Mouse (Mus musculus): Measurements from ENCODE around the gene 4930432K21Rik. TPM values are rescaled to one million over a fixed set of nuclear protein-coding genes. Genes with fewer than 3 reads are reported as not detected.
A peak's percentile ranks its signal among the peaks of the same experiment; 100 is the strongest.

Gene 4930432K21Rik
- polyA plus RNA-seq (2015; fragmentation: Nextera tagmentation; extraction: Ambion mirVana) = 1.6 and 2.0 TPM in 2 replicates

DNA sequence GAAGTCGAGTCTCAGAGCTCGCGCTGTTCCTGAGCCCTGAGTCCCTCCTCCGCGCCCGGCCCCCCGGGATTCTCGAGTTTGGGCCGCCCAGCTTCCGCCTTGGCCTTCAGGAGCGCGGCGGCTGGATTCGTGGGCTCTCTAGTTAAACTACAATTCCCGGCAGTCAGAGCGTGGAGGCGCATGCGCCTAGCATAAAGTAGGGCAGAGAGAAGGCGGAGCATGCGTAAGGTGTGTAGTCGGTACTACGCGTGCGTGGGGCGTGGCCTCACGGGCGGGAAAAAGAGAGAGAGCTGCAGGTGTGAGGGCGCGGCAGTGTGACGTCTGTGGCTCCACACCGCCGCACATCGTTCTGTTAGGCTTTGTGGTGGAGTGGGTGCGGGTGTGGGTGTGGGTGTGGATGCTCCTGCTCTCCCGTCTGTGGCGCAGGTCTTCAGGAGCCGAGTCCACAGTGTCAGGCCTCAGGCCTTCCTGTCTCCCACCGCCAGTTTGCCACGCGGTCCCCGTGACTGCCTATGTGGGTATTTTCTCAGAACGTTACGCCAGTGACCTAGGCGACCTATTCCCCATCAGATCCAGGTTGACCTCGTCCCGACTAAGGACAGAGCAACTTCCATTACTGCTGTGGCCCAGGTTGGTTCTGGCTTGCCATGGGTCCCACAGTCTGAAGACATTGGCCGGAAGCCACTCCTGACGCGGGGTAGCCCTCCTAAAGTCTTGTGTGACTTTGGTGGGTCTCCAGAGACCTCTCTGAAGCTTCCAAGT, at the start of gene 4930432K21Rik, which contains the start of gene Cc2d1a:
Gene 4930432K21Rik, plus strand, starts transcription at position 257 of the 762 bp plus-strand sequence.
Gene Cc2d1a, minus strand, starts transcription at position 168 of the 762 bp plus-strand sequence.
- Histone ChIP-seq H3K4me3 (peak within 1 kb of the TSS; percentile 73), H3K27ac (no peak within 1 kb of the TSS), H3K4me1 (peaks cover 26% of the 10 kb centered on the region), H3K27me3 (no peaks in the 10 kb centered on the region), H3K36me3 (peaks cover 37% of the 10 kb centered on the region), H3K9me3 (no peaks in the 10 kb centered on the region), H3K4me2 (replicated peaks) (peak within 1 kb of the TSS; percentile 95), H3K9ac (peak within 1 kb of the TSS; percentile 90)
- peak; percentile 91 for ATAC-seq (ENCODE audit: low FRiP score, low read depth)
- 17% methylated on average over 49 of the region's 49 CpGs for WGBS

DNA sequence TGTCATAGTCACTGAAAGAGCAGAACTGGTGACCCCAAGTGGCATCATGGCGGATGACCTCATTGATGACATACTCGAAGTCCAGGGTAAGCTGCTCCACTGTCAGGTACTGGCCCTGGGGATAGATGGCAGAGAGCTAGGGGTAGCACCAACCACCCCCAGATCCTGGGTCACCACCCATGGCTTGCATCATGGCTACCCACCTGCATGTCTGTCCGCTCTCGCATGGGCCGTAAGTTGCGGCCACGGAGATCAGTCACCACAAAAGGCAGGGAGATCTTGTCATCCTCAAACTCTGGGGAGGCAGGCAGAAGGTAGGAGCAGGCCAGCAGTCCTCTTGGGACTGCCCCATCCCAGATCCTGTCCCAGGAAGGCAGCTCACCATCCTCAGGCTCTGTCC, 49.4 kb upstream of the 4930432K21Rik start:
- H3K27me3 ChIP-seq = no peaks in the 10 kb centered on the region
- no peak overlapping the region for H3K4me2 ChIP-seq (replicated peaks)
- no peak overlapping the region for H3K27ac ChIP-seq
- H3K9ac ChIP-seq = no peak overlapping the region
- H3K9me3 ChIP-seq = no peaks in the 10 kb centered on the region
- ATAC-seq (ENCODE audit: low FRiP score, low read depth) = no peak
- 94% methylated on average over 7 of the region's 7 CpGs for WGBS
- H3K36me3 ChIP-seq = peaks cover 85% of the 10 kb centered on the region
- no peak overlapping the region for H3K4me3 ChIP-seq
- peaks cover 19% of the 10 kb centered on the region for H3K4me1 ChIP-seq

- peaks cover 52% of the 10 kb centered on the region for H3K36me3 ChIP-seq
Observed at GRCm38 (mm10) chr8:84101476-84102270, 46.2 kb upstream of the 4930432K21Rik start.

GRCm38 (mm10) chr8:84103601-84104000, 44.2 kb upstream of the 4930432K21Rik start:
- ATAC-seq (ENCODE audit: low FRiP score, low read depth) = no peak
- peaks cover 33% of the 10 kb centered on the region for H3K36me3 ChIP-seq
- no peak overlapping the region for H3K27ac ChIP-seq
- H3K27me3 ChIP-seq = no peaks in the 10 kb centered on the region
- peak overlapping the region; percentile 80 for H3K4me2 ChIP-seq (replicated peaks)
- peaks cover 32% of the 10 kb centered on the region for H3K4me1 ChIP-seq
- peak overlapping the region; percentile 75 for H3K9ac ChIP-seq
- WGBS = 46% methylated on average over 3 of the region's 3 CpGs
- peak overlapping the region; percentile 61 for H3K4me3 ChIP-seq
- H3K9me3 ChIP-seq = no peaks in the 10 kb centered on the region

More at GRCm38 (mm10) chr8:84101476-84102270, 46.2 kb upstream of the 4930432K21Rik start:
- no peak overlapping the region for H3K4me3 ChIP-seq
- no peak overlapping the region for H3K4me2 ChIP-seq (replicated peaks)
- no peaks in the 10 kb centered on the region for H3K9me3 ChIP-seq
- H3K27me3 ChIP-seq = no peaks in the 10 kb centered on the region
- 93% methylated on average over 25 of the region's 25 CpGs for WGBS
- no peak overlapping the region for H3K9ac ChIP-seq
- ATAC-seq (ENCODE audit: low FRiP score, low read depth) = no peak
- H3K27ac ChIP-seq = no peak overlapping the region
- H3K4me1 ChIP-seq = peaks cover 32% of the 10 kb centered on the region

- H3K27me3 ChIP-seq = no peaks in the 10 kb centered on the region
- peak overlapping the region; percentile 75 for H3K9ac ChIP-seq
- 0% methylated on average over 18 of the region's 29 CpGs for WGBS
- ATAC-seq (ENCODE audit: low FRiP score, low read depth) = peak; percentile 78
- H3K36me3 ChIP-seq = peaks cover 27% of the 10 kb centered on the region
- H3K4me2 ChIP-seq (replicated peaks) = peak overlapping the region; percentile 80
- no peaks in the 10 kb centered on the region for H3K9me3 ChIP-seq
- H3K4me3 ChIP-seq = peak overlapping the region; percentile 61
- peaks cover 32% of the 10 kb centered on the region for H3K4me1 ChIP-seq
- peak overlapping the region; percentile 80; the same call in 1 of the 2 replicates for H3K27ac ChIP-seq
Observed at GRCm38 (mm10) chr8:84104221-84104620, 43.6 kb upstream of the 4930432K21Rik start.

DNA sequence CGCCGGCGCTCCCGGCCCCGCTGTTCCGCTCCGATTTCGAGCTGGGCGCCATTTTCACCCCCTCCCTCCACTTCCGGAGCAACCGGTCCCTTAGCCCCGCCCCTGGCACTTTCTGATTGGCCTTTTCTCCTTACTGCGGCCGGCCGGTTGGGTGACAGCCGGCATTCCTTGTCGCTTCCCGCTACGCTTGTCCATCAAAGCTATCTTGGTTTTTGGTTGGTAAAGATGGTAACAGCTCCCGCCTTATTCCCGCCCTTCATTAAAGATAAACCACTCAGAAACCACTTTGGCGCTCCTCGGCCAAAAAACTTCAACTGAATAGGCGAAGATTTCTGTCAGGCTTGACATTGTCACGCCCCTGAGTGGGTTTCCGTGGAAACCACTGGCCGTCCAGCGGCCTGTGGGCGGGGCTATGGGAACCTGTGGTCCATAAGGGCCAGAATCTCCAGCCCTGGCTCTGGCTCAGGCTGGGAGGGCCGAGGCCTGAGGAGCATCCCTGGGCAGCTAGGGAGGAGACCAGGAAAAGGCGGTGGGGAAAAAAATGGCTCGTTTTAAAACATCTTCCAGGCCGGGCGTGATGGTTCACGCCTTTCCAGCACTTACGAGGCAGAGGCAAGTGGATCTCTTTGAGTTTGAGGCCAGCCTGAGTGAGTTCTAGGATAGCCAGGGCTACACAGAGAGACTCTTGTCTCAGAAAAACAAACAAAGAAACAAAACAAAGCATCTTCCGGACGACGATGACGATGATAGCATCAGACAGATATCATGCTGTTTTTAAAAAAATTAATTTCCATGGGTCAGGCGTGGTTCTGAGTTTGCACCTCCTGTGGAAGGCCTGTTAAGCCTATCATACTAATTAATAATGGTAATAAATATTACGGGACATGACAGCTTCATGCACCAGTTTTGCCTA, 42.9 kb upstream of the 4930432K21Rik start, which contains the start of gene Dcaf15:
Gene Dcaf15, minus strand, starts transcription at position 72 of the 913 bp plus-strand sequence.
- H3K9me3 ChIP-seq = no peaks in the 10 kb centered on the region
- peaks cover 19% of the 10 kb centered on the region for H3K36me3 ChIP-seq
- H3K9ac ChIP-seq = peak within 1 kb of the TSS; percentile 75
- peaks cover 32% of the 10 kb centered on the region for H3K4me1 ChIP-seq
- peak within 1 kb of the TSS; percentile 80; the same call in 1 of the 2 replicates for H3K27ac ChIP-seq
- peak; percentile 97 for ATAC-seq (ENCODE audit: low FRiP score, low read depth)
- peak within 1 kb of the TSS; percentile 80 for H3K4me2 ChIP-seq (replicated peaks)
- H3K4me3 ChIP-seq = peak within 1 kb of the TSS; percentile 61
- WGBS = 7% methylated on average over 41 of the region's 42 CpGs
- no peaks in the 10 kb centered on the region for H3K27me3 ChIP-seq

DNA sequence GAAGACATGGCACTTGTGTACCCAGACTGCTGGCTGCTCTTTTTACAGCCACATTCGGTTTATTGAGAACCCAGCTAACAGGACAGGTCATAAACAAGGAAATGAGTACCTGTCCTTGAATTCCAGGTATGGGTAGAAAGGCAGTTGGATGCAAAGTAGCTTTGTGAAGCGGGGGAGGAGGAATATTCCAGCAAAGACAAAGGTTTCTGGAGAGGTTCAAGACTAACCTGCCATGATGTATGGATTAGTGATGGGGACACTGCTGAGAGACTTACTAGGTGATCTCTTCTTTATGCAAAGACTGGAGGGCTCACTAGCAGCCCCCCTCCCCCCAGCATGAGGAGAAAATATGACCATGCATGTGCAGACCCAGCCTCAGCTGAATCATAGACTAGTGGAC, 42.1 kb upstream of the 4930432K21Rik start:
- Histone ChIP-seq H3K9me3 (no peaks in the 10 kb centered on the region), H3K4me2 (replicated peaks) (no peak overlapping the region), H3K36me3 (peaks cover 18% of the 10 kb centered on the region), H3K4me1 (peaks cover 32% of the 10 kb centered on the region), H3K27me3 (no peaks in the 10 kb centered on the region), H3K27ac (no peak overlapping the region), H3K9ac (no peak overlapping the region), H3K4me3 (no peak overlapping the region)
- 66% methylated on average over 2 of the region's 2 CpGs for WGBS
- no peak for ATAC-seq (ENCODE audit: low FRiP score, low read depth)

DNA sequence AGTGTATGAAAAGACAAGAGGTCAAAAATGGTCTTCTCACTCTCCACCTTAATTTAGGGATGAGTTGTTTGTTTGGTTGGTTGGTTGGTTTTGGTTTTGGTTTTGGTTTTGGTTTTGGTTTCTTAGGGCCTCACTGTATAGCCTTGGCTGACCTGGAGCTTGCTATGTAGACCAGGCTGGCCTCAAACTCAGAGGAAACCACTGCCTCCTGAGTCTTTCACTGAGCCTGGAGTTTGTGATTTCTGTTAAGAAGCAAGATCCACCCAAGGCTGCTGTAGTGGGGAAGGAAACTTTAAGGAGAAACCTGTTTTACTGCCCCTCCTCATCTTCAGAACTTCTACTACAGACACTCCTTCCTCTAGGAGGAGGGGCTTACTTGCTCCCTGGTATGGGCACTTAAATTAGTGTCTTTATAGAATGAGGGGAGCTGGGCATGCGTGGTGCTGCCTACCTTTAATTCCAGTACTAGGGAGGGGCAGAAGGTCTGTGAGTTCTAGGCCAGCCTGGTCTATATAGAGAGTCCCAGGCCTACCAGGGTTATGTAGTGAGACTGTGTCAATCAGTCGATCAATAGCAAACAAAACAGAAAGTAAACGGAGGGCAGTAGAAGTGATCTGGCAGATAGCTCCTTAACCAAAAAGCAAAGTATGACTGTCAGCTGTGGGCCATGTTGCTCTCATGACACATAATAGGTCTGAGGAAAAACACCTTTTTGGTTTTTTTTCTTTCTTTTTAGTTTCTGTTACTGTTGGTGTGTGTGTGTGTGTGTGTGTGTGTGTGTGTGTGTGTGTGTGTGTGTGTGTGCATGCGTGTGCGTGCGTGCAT, 41.4 kb upstream of the 4930432K21Rik start:
- H3K27me3 ChIP-seq = no peaks in the 10 kb centered on the region
- peaks cover 12% of the 10 kb centered on the region for H3K36me3 ChIP-seq
- ATAC-seq (ENCODE audit: low FRiP score, low read depth) = no peak
- WGBS = 94% methylated on average over 5 of the region's 6 CpGs
- H3K4me3 ChIP-seq = no peak overlapping the region
- no peak overlapping the region for H3K4me2 ChIP-seq (replicated peaks)
- H3K9ac ChIP-seq = no peak overlapping the region
- H3K4me1 ChIP-seq = peaks cover 32% of the 10 kb centered on the region
- no peak overlapping the region for H3K27ac ChIP-seq
- no peaks in the 10 kb centered on the region for H3K9me3 ChIP-seq

DNA sequence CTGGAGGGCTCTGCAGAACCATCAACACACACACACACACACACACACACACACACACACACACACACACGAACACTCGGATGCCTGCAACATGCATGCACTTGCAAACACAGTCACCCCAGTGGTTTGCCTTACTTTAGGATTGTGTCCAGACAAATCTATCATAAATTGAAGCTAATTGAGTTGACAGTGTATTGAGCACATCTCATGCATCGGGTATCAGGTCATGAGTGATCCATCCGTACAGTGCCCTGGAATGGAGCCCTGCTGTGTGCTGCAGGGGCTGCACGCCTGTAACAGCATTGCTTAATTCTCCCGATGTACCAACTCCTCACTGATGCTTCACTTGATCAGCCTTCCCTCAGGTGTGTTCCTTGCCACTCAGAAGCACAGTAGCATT, 32.2 kb upstream of the 4930432K21Rik start:
- Histone ChIP-seq H3K9ac (no peak overlapping the region), H3K27ac (no peak overlapping the region), H3K27me3 (no peaks in the 10 kb centered on the region), H3K36me3 (no peaks in the 10 kb centered on the region), H3K4me1 (no peaks in the 10 kb centered on the region), H3K4me2 (replicated peaks) (no peak overlapping the region), H3K9me3 (no peaks in the 10 kb centered on the region), H3K4me3 (no peak overlapping the region)
- no peak for ATAC-seq (ENCODE audit: low FRiP score, low read depth)
- WGBS = 86% methylated on average over 6 of the region's 6 CpGs

DNA sequence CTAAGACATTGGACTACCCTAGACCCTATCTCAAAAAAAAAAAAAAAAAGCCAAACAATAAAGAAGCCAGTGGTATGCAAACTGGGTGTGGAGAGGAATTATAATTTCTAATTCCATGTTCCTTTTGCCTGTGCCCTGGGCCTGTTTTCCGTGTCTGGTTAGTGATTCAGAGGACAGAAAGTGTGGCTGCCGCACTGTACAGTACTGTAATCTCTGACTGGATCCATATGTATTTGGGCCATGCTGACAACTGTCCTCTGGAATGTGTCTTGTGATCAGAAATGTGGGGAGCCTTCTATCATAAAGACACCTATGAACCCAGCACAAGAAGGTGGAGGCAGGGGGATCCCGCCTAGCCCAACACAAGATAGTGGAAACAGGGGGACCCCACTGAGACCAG, 25.7 kb upstream of the 4930432K21Rik start:
- Histone ChIP-seq H3K27me3 (no peaks in the 10 kb centered on the region), H3K27ac (no peak overlapping the region), H3K4me1 (peaks cover 4% of the 10 kb centered on the region; the same call in 1 of the 2 replicates), H3K36me3 (no peaks in the 10 kb centered on the region), H3K4me3 (no peak overlapping the region), H3K9me3 (no peaks in the 10 kb centered on the region), H3K4me2 (replicated peaks) (no peak overlapping the region), H3K9ac (no peak overlapping the region)
- no peak for ATAC-seq (ENCODE audit: low FRiP score, low read depth)
- WGBS = 84% methylated on average over 3 of the region's 3 CpGs

DNA sequence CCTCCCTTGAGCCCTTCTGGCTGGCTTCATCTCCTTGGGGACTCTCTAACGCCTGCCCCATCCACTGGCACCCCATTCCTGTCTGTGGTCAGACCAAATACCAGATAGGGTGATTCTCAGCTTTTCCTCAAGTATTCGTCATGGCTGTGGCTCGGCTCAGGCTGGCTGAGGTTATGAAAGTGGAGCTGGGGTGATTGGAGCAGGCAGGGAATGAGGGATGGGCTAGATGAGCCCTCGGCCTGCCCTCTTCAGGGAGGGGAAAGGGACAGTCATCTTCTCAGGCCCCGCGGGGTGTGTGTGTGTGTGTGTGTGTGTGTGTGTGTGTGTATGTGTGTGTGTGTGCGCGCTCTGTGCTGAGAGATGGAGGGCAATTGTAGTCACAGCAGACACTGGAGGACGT, 22.2 kb upstream of the 4930432K21Rik start, which contains the start of gene Podnl1:
Gene Podnl1, plus strand, starts transcription at position 334 of the 400 bp plus-strand sequence.
- no peak for ATAC-seq (ENCODE audit: low FRiP score, low read depth)
- Histone ChIP-seq H3K4me2 (replicated peaks) (no peak within 1 kb of the TSS), H3K4me1 (peaks cover 20% of the 10 kb centered on the region), H3K9ac (no peak within 1 kb of the TSS), H3K27me3 (no peaks in the 10 kb centered on the region), H3K9me3 (no peaks in the 10 kb centered on the region), H3K36me3 (no peaks in the 10 kb centered on the region), H3K4me3 (no peak within 1 kb of the TSS), H3K27ac (0 out of 2 replicates have a peak within 1 kb of the TSS, but pooled peaks have one; percentile 63)
- 60% methylated on average over 9 of the region's 9 CpGs for WGBS
